Mouse (Mus musculus): ENCODE measurements around the gene Folr1. TPM values are rescaled to one million over a fixed set of nuclear protein-coding genes. Genes with fewer than 3 reads are reported as not detected.
A peak's percentile ranks its signal among the peaks of the same experiment; 100 is the strongest.

The Folr1 gene
- total RNA-seq, 1 experiment from 2014 or later = not detected

DNA sequence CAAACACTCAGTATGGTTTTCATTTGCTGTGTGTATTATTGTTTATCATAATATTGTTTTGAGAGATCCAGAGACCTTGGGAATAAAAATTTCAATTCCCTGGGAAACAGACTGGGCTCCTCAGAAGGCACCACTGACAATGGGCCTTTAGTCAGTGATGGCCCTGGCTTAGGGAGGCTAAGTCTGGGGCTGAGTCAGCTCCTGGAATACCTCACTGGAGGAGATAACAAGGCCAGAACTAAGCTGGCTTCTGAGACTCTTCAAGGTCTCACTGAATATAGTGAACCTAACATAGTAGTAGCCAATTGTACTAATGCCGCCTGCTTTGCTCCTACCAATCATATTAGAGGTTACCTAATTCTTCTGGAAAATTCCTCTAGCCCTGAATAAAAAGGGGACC is 5.4 kb upstream of the Folr1 start:
- no peak for ATAC-seq (replicated peaks; ENCODE audit: insufficient number of reproducible peaks, low FRiP score, low TSS enrichment, poor library complexity, severe bottlenecking)

DNA sequence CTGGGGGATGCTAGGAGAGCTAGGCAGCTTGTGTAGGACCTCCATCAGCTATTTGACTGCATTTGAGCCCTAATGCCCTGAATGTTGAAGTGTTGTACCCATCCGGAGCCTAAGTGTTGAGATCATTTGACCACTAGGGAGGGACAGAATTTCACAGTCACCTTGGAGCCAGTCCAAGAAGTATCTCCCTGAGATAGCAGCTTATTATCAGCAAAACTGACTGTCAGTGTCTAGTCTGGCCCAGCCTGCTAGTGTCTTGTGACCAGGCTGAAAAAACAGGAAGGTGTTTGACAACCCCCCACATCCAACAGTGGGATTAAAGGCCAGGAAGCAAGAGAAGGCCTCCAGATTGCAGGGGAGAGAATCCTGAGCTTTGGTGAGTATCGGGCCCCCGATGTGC is 708 bp upstream of the Folr1 start:
- ATAC-seq (replicated peaks; ENCODE audit: insufficient number of reproducible peaks, low FRiP score, low TSS enrichment, poor library complexity, severe bottlenecking) = no peak

GRCm38 (mm10) chr7:101869163-101869500 is 1.5 kb downstream of the Folr1 start:
- ATAC-seq (replicated peaks; ENCODE audit: insufficient number of reproducible peaks, low FRiP score, low TSS enrichment, poor library complexity, severe bottlenecking) = no peak

- no peak for ATAC-seq (replicated peaks; ENCODE audit: insufficient number of reproducible peaks, low FRiP score, low TSS enrichment, poor library complexity, severe bottlenecking)
Measured at GRCm38 (mm10) chr7:101868241-101869162, 2.1 kb downstream of the Folr1 start.

DNA sequence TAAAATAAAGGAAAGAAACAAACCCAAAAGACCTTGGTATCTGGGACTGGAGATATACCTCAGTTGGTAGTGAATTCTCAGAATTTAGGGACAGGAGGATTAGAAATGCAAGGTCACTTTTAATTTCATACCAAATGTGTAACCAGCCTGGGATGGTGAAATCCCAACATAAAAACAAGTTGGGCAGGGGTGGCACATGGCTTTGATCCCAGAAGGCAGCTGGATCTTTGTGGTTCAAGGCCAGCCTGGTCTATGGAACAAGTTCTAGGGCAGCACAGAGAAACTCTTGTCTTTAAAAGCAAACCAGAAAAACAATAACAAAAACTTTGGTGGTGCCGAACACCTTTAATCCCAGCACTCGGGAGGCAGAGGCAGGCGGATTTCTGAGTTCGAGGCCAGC is 3.1 kb downstream of the Folr1 start:
- ATAC-seq (replicated peaks; ENCODE audit: insufficient number of reproducible peaks, low FRiP score, low TSS enrichment, poor library complexity, severe bottlenecking) = no peak

DNA sequence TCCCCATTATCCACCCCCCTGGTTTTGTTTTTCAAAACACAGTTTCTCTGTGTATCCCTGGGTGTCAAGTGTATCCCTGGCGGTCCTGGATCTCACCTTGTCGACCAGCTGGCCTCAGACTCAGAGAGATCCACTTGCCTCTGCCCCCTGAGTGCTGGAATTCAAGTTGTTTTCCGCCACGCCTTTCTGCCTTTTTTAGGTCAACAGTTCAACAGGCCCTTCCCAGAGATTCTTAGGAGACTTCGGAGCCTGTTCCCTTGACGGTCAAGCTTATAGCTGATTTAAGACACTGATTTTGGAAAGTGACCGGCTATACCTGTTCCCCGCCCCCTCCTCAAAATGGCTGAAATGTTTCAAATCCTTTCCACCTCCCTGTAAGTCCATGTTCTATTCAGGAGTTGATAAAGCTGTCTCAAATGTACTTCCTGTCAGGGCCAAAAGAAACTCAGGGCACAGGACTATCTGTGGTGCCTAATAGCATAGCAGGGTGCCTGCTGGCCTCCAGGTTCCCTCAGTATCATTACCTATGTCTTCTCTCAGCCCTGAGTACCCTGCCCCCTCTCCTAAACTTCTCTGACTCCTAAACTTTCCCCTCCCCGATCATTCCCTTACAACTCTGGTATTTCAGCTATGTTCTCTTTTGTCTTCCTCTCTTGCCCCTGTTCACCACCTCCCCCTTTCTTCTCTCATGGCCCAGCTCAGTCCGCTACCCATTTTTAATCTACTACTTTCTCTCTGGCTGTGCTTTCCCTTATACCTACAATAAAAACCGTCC is 3.9 kb downstream of the Folr1 start:
- no peak for ATAC-seq (replicated peaks; ENCODE audit: insufficient number of reproducible peaks, low FRiP score, low TSS enrichment, poor library complexity, severe bottlenecking)

DNA sequence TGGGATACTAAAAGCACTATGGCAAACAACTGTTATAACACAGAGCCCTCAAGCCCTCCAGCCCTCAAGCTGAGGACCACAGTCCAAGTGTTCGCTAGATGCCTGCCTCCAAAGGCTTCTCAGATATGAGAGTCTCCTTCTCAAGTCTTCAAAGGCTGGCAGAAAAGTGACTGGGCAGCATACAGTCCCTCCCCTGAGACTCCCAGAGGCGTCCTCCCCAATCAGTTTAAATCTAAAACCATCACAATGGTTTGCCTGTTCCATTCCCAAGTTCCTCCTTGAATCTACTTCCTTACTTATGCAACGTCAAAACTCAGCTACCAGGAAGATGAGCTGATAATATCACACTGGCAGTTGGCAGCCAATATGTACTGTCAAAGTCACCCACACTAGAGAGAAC is 7.2 kb downstream of the Folr1 start, which contains the start of gene Anapc15:
Gene Anapc15 (plus strand): TSS at position 301 of the 400 bp plus-strand sequence.
- no peak for ATAC-seq (replicated peaks; ENCODE audit: insufficient number of reproducible peaks, low FRiP score, low TSS enrichment, poor library complexity, severe bottlenecking)

GRCm38 (mm10) chr7:101862291-101862690 is 8.3 kb downstream of the Folr1 start:
- ATAC-seq (replicated peaks; ENCODE audit: insufficient number of reproducible peaks, low FRiP score, low TSS enrichment, poor library complexity, severe bottlenecking) = no peak

GRCm38 (mm10) chr7:101860978-101861377 is 9.6 kb downstream of the Folr1 start:
- no peak for ATAC-seq (replicated peaks; ENCODE audit: insufficient number of reproducible peaks, low FRiP score, low TSS enrichment, poor library complexity, severe bottlenecking)

GRCm38 (mm10) chr7:101858362-101858761 is 12.2 kb downstream of the Folr1 start:
- peak; percentile 62; the same call in 1 of the 2 replicates for ATAC-seq (replicated peaks; ENCODE audit: insufficient number of reproducible peaks, low FRiP score, low TSS enrichment, poor library complexity, severe bottlenecking)

GRCm38 (mm10) chr7:101857094-101857493 is 13.5 kb downstream of the Folr1 start, which contains the start of gene Folr2:
Folr2 (minus strand) TSS chr7:101857194.
- no peak for ATAC-seq (replicated peaks; ENCODE audit: insufficient number of reproducible peaks, low FRiP score, low TSS enrichment, poor library complexity, severe bottlenecking)

- ATAC-seq (replicated peaks; ENCODE audit: insufficient number of reproducible peaks, low FRiP score, low TSS enrichment, poor library complexity, severe bottlenecking) = no peak
Measured at GRCm38 (mm10) chr7:101853816-101854215, 16.8 kb downstream of the Folr1 start.

DNA sequence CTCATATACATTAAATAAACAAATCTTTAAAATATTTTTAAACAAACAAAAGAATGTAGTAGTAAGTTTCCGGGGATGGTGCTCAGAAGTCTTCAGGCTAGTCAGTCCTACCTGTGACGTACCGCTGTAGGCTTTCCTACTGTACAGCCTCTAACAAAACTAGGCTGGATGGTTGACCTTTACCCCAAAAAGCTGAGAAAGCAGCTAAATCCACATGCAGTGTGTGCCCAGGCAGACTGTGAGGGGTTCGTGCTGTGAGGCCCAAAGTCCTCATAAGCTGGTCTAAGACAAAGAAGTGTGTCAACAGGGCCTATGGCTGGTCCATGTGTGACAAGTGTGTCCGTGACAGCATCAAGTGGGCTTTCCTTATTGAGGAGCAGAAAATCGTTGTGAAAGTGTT is 17.7 kb downstream of the Folr1 start:
- no peak for ATAC-seq (replicated peaks; ENCODE audit: insufficient number of reproducible peaks, low FRiP score, low TSS enrichment, poor library complexity, severe bottlenecking)

- ATAC-seq (replicated peaks; ENCODE audit: insufficient number of reproducible peaks, low FRiP score, low TSS enrichment, poor library complexity, severe bottlenecking) = peak; percentile 54; the same call in 1 of the 2 replicates
Measured at GRCm38 (mm10) chr7:101851689-101852088, 18.9 kb downstream of the Folr1 start.

DNA sequence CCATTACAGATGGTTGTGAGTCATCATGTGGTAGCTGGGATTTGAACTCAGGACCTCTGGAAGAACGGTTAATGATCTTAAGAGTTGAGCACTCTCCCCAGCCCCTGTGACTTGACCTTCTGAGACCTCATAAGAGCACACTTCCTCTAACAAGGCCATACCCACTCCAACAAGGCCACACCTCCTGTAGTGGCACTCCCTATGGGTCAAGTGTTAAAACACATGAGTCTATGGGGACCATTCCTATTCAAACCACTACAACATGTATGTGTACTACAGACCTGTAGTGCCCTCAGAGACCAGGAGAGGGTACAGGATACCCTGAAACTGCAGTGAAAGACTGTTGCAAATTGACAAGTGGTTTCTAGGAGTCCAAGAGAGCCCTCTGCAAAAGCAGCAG is 22.7 kb downstream of the Folr1 start:
- peak; percentile 75 for ATAC-seq (replicated peaks; ENCODE audit: insufficient number of reproducible peaks, low FRiP score, low TSS enrichment, poor library complexity, severe bottlenecking)

GRCm38 (mm10) chr7:101844186-101844585 is 26.4 kb downstream of the Folr1 start:
- no peak for ATAC-seq (replicated peaks; ENCODE audit: insufficient number of reproducible peaks, low FRiP score, low TSS enrichment, poor library complexity, severe bottlenecking)

DNA sequence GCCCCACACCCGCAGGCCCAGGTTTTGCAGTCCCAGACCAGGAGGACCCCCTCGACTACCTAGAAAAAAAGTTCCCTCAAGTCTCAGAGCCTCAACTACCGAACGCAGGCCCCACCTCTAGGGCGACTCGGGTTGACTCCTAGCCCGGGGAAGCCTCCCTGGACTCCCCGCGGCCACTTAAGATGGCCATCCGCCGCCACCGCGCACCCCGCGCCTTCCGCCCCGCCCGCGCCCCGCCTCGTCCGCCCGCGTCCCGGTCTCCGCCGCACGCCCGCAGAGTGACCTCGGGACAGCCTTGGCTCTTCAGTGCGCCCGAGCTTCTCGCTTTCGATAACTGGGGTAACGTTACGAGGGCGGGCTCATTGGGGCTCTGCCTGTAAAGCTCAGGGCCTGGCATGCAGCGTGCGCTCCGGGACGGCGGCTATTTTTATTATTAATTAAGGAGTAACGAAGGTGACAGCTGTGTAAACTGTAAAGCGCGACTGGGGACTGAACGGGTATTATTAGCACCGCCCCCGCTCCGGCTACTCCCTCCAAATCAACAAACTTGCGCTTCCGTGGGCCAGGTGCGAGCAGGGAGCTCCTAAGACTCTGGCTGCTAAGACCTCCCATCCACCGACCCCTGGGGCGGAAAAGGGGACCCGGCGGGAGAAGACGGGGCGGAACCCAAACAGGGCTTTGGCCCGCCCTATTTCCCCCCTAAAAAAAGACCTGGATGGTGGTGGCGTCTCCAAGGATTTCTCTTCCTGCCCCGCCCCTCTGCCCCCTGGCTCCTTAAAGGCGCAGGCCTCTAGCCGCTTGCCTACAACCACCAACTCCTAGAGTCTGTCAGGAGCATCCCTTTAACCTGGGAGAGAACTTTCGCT is 32.7 kb downstream of the Folr1 start, which contains the start of gene Inppl1:
Gene Inppl1 (minus strand): TSS at position 624 of the 866 bp plus-strand sequence.
- peak; percentile 31; the same call in 1 of the 2 replicates for ATAC-seq (replicated peaks; ENCODE audit: insufficient number of reproducible peaks, low FRiP score, low TSS enrichment, poor library complexity, severe bottlenecking)

GRCm38 (mm10) chr7:101837154-101837605 is 33.4 kb downstream of the Folr1 start:
- 0 out of 2 replicates have a peak, but pooled peaks have one; percentile 2 for ATAC-seq (replicated peaks; ENCODE audit: insufficient number of reproducible peaks, low FRiP score, low TSS enrichment, poor library complexity, severe bottlenecking)

Data from monocyte, adult 5-6 weeks (primary cell).